Mouse (Mus musculus): ENCODE measurements around the gene Adprh. TPM values are rescaled to one million over a fixed set of nuclear protein-coding genes. Genes with fewer than 3 reads are reported as not detected.
"Not testable (repeated sequence)": the region's sequence is repeated elsewhere in the genome, so short reads cannot be mapped to it uniquely, and the experiment has no call there.

Gene Adprh
- 106 TPM in 2 replicates for polyA plus RNA-seq (2015; fragmentation: Nextera tagmentation; extraction: Ambion mirVana)

DNA sequence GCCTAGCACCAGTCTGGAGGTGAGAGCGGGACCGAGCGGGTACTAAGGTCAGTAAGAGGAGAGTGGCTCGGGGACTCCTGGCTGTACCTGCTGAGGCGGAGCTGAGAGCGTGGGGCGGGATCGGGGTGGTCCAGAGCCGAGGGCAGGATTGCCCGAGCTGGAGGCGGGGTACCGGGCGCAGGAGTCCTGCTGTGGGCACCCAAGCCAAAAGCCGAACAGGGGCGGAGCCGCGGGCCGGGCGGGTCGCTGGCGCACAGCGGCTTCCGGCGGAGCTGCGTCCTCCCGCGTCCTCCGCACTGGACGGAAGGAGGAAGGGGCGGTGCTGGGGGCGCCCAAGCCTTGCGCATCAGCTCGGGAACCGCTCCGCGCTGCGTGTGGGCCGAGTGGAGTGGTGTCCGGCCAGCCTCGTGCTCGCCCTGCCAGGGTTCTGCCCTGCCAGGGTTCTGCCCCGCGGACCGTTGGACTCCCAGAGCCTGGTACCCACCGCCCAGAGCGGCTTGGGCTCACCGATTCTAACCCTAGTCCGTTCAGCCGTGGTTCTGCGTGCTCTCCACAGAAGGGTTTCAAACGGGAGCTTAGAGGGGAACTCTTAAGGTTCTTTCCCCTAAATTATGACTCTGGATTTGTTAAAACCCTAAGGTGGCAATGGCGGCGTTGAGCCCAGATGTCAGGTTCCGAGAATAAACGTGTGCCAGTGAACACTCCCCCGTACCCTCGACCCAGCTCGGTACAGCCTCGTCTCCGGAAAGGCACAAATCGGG lies at the start of gene Adprh:
Gene Adprh, minus strand, starts transcription at position 262 of the 761 bp plus-strand sequence.
- ATAC-seq (ENCODE audit: insufficient number of reproducible peaks, low FRiP score, low TSS enrichment, low read depth) = peak; percentile 95
- Histone ChIP-seq H3K9ac (peak within 1 kb of the TSS; percentile 92), H3K4me3 (peak within 1 kb of the TSS; percentile 76), H3K4me1 (peaks cover 16% of the 10 kb centered on the region), H3K9me3 (no peaks in the 10 kb centered on the region), H3K27ac (peak within 1 kb of the TSS; percentile 97), H3K4me2 (peak within 1 kb of the TSS; percentile 58), H3K36me3 (peaks cover 21% of the 10 kb centered on the region), H3K27me3 (no peaks in the 10 kb centered on the region)
- WGBS = under 1% methylated on average over 48 of the region's 61 CpGs

DNA sequence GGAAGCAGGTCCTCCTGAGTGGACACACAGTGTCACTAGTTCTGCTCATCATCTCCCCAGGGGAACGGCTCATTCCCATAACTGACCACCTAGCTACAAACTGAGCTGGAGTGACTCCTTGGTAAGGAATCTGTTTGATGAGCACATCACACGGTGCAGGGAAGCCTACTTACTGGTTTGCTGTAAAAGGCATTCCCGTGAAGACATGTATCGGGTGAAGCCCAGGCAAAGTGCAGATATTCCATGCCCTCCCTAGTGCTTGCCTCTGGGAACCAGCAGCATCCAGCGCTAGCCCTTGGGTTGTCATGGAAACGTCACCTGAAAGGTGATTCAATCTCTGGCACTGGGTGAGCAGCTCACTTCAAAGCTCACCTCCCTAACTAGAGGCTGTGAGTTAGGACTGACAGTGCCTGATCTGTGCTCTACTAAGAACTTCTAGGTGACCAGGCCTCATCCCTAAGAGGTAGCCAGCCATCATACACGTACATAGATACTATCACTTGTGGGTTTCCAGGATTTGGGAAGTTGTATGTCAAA lies 44.2 kb upstream of the Adprh start:
- no peaks in the 10 kb centered on the region for H3K4me1 ChIP-seq
- H3K9ac ChIP-seq = no peak overlapping the region
- 79% methylated on average over 7 of the region's 7 CpGs for WGBS
- peaks cover 34% of the 10 kb centered on the region for H3K36me3 ChIP-seq
- no peaks in the 10 kb centered on the region for H3K27me3 ChIP-seq
- no peaks in the 10 kb centered on the region for H3K9me3 ChIP-seq
- no peak overlapping the region for H3K27ac ChIP-seq
- no peak for ATAC-seq (ENCODE audit: insufficient number of reproducible peaks, low FRiP score, low TSS enrichment, low read depth)
- H3K4me2 ChIP-seq = no peak overlapping the region
- H3K4me3 ChIP-seq = no peak overlapping the region

DNA sequence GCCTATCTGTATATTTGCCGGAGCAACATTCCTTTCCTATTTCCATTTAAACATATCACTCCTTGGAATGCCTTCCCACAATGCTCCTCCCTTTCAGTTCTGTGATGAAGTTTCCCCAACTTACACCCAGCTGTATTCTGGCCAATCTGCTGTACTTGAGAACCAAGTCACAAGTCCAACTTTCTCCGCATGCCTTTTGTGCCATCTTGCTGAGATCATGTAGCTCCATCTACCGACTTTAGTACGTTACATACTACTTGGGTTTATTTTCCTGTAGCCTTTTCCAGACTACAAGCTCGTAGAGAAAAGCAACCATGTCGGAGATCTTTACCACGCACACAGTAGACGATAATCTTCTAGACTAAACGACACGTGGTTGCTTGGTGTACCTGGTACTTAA lies 41.4 kb upstream of the Adprh start:
- 78% methylated on average over 10 of the region's 10 CpGs for WGBS
- Histone ChIP-seq H3K36me3 (peaks cover 19% of the 10 kb centered on the region), H3K4me1 (no peaks in the 10 kb centered on the region), H3K9ac (no peak overlapping the region), H3K4me2 (no peak overlapping the region), H3K9me3 (no peaks in the 10 kb centered on the region), H3K27ac (no peak overlapping the region), H3K27me3 (no peaks in the 10 kb centered on the region), H3K4me3 (no peak overlapping the region)
- no peak for ATAC-seq (ENCODE audit: insufficient number of reproducible peaks, low FRiP score, low TSS enrichment, low read depth)

DNA sequence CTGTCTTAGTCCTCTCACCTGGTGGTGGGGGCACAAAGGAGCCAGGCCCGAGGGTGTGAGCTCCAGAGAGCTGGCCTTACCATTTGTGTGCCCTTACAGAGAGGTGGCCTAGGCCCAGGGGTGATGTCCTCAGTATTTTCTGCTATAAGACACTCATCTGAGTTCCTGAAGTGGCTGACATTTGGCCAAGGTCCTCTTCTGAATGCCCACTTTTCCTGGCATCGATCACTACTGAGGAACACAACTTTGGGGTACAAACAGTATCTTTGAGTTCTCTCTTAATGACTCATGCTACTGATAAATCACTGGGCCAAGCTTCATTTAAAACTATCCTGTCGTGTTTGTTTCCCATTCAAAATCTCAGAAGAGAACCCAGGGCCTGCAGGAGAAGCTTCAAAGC lies 40.0 kb upstream of the Adprh start:
- no peaks in the 10 kb centered on the region for H3K27me3 ChIP-seq
- 84% methylated on average over 3 of the region's 3 CpGs for WGBS
- no peaks in the 10 kb centered on the region for H3K4me1 ChIP-seq
- no peak overlapping the region for H3K4me3 ChIP-seq
- no peak overlapping the region for H3K27ac ChIP-seq
- H3K9me3 ChIP-seq = no peaks in the 10 kb centered on the region
- no peak overlapping the region for H3K9ac ChIP-seq
- ATAC-seq (ENCODE audit: insufficient number of reproducible peaks, low FRiP score, low TSS enrichment, low read depth) = no peak
- H3K36me3 ChIP-seq = peaks cover 10% of the 10 kb centered on the region
- no peak overlapping the region for H3K4me2 ChIP-seq

DNA sequence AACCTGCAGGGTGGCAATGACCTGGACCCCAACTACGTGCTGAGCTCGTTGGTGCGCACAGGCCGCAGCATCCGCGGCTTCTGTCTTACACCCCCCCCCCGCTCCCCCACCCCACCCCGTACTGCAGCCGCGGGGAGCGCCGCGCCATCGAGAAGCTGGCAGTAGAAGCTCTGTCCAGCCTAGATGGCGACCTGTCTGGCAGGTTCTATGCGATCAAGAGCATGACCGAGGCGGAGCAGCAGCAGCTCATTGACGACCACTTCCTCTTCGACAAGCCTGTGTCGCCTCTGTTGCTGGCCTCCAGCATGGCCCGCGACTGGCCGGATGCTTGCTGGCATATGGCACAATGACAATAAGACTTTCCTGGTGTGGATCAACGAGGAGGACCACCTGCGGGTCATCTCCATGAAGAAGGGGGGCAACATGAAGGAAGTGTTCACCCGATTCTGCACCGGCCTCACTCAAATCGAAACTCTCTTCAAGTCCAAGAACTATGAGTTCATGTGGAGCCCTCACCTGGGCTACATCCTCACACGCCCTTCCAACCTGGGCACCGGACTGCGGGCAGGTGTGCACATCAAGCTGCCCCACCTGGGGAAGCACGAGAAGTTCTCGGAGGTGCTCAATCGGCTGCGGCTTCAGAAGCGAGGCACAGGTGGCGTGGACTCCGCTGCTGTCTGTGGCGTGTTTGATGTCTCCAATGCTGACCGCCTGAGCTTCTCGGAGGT lies 31.2 kb upstream of the Adprh start:
- no peaks in the 10 kb centered on the region for H3K9me3 ChIP-seq
- peak overlapping the region; percentile 57 for H3K4me2 ChIP-seq
- H3K4me1 ChIP-seq = peaks cover 11% of the 10 kb centered on the region
- no peaks in the 10 kb centered on the region for H3K36me3 ChIP-seq
- ATAC-seq (ENCODE audit: insufficient number of reproducible peaks, low FRiP score, low TSS enrichment, low read depth) = no peak
- H3K27ac ChIP-seq = no peak overlapping the region
- no peak overlapping the region for H3K9ac ChIP-seq
- peak overlapping the region; percentile 29 for H3K4me3 ChIP-seq
- 26% methylated on average over 42 of the region's 42 CpGs for WGBS
- peaks cover 20% of the 10 kb centered on the region for H3K27me3 ChIP-seq

DNA sequence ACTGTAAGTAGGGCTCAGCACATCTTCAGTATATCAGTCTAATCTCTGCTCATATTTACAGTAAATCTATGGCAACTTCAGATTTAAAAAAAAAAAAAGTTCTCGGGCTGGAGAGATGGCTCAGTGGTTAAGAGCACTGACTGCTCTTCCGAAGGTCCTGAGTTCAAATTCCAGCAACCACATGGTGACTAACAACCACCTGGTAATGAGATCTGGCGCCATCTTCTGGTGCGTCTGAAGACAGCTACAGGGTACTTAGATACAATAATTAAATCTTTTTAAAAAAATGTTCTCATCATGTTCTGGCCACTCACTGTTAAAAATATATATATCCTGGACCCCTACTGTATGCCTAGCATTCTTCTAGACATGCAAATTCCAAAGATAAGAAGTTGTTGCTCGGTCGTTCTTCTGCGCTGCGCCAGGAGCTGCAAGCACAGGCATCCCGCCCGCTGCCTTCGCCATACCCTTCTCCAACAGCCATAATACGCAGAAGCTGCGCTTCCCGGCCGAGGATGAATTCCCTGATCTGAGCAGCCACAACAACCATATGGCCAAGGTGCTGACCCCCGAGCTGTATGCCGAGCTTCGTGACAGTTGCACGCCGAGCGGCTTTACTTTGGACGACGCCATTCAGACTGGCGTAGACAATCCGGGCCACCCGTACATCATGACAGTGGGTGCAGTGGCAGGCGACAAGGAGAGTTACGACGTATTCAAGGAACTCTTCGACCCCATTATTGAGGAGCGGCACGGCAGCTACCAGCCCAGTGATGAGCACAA lies 30.5 kb upstream of the Adprh start:
- H3K4me2 ChIP-seq = peak overlapping the region; percentile 57
- no peak overlapping the region for H3K27ac ChIP-seq
- H3K4me1 ChIP-seq = peaks cover 11% of the 10 kb centered on the region
- peaks cover 20% of the 10 kb centered on the region for H3K27me3 ChIP-seq
- 18% methylated on average over 32 of the region's 32 CpGs for WGBS
- no peaks in the 10 kb centered on the region for H3K36me3 ChIP-seq
- no peak overlapping the region for H3K9ac ChIP-seq
- ATAC-seq (ENCODE audit: insufficient number of reproducible peaks, low FRiP score, low TSS enrichment, low read depth) = no peak
- H3K4me3 ChIP-seq = peak overlapping the region; percentile 29
- H3K9me3 ChIP-seq = no peaks in the 10 kb centered on the region

DNA sequence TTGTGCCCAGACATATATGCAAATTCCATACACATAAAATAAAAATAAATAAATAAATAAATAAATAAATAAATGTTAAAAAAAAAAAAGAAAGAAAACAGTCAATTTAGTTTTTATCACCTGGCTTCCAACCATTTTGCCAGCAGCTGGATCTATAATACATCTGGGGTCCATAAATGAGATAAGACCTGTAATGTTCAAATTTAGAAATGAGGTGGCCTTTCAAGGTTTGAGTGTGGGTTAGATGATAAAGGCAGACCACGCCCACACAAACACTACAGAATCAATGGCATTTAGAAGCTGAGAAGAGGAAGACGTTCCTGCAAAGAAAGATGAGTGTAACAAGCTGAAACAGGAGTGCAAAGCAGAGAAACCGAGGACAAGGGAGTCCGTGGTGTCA lies 28.8 kb upstream of the Adprh start:
- ATAC-seq (ENCODE audit: insufficient number of reproducible peaks, low FRiP score, low TSS enrichment, low read depth) = no peak
- 71% methylated on average over 4 of the region's 4 CpGs for WGBS
- Histone ChIP-seq H3K4me2 (no peak overlapping the region), H3K36me3 (no peaks in the 10 kb centered on the region), H3K9me3 (no peaks in the 10 kb centered on the region), H3K4me1 (peaks cover 21% of the 10 kb centered on the region), H3K27me3 (peaks cover 20% of the 10 kb centered on the region), H3K9ac (no peak overlapping the region), H3K27ac (no peak overlapping the region), H3K4me3 (no peak overlapping the region)

DNA sequence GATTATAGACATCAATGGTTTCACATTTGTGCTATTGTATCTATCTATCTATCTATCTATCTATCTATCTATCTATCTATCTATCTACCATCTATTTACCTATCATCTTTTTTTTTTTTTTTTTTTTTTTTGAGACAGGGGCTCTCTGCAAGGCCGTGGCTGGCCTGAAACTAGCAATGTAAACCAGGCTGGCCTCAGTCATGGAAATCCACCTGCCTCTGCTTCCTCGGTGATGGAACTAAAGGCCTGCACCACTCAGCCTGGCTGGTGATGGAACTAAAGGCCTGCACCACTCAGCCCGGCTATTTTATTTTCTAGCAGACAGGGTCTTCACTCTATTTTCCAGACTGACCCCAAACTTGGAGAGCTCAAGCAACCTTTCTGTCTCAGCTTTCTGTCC lies 25.8 kb upstream of the Adprh start:
- 81% methylated on average over 3 of the region's 3 CpGs for WGBS
- peaks cover 10% of the 10 kb centered on the region; the same call in 1 of the 2 replicates for H3K27me3 ChIP-seq
- ATAC-seq (ENCODE audit: insufficient number of reproducible peaks, low FRiP score, low TSS enrichment, low read depth) = no peak
- no peak overlapping the region for H3K4me2 ChIP-seq
- H3K36me3 ChIP-seq = no peaks in the 10 kb centered on the region
- no peaks in the 10 kb centered on the region for H3K9me3 ChIP-seq
- H3K27ac ChIP-seq = no peak overlapping the region
- H3K9ac ChIP-seq = no peak overlapping the region
- H3K4me1 ChIP-seq = peaks cover 15% of the 10 kb centered on the region
- no peak overlapping the region for H3K4me3 ChIP-seq

DNA sequence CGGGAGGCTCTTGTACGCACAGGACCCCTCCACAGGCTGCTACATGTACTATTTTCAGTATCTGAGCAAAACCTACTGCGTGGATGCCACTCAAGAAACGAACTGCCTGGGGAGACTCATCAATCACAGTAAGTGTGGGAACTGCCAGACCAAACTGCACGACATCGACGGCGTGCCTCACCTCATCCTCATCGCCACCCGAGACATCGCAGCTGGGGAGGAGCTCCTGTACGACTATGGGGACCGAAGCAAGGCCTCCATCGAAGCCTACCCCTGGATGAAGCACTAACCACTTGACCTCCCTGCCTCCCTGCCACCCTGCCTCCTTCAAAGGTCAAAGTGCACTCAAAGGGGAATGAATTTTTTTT lies 24.7 kb upstream of the Adprh start:
- 39% methylated on average over 14 of the region's 14 CpGs for WGBS
- ATAC-seq (ENCODE audit: insufficient number of reproducible peaks, low FRiP score, low TSS enrichment, low read depth); H3K27ac ChIP-seq; H3K27me3 ChIP-seq; H3K9ac ChIP-seq; H3K36me3 ChIP-seq; H3K9me3 ChIP-seq: not testable (repeated sequence)
- Histone ChIP-seq H3K4me2 (peak overlapping the region; percentile 54), H3K4me1 (peaks cover 12% of the 10 kb centered on the region), H3K4me3 (peak overlapping the region; percentile 36)

DNA sequence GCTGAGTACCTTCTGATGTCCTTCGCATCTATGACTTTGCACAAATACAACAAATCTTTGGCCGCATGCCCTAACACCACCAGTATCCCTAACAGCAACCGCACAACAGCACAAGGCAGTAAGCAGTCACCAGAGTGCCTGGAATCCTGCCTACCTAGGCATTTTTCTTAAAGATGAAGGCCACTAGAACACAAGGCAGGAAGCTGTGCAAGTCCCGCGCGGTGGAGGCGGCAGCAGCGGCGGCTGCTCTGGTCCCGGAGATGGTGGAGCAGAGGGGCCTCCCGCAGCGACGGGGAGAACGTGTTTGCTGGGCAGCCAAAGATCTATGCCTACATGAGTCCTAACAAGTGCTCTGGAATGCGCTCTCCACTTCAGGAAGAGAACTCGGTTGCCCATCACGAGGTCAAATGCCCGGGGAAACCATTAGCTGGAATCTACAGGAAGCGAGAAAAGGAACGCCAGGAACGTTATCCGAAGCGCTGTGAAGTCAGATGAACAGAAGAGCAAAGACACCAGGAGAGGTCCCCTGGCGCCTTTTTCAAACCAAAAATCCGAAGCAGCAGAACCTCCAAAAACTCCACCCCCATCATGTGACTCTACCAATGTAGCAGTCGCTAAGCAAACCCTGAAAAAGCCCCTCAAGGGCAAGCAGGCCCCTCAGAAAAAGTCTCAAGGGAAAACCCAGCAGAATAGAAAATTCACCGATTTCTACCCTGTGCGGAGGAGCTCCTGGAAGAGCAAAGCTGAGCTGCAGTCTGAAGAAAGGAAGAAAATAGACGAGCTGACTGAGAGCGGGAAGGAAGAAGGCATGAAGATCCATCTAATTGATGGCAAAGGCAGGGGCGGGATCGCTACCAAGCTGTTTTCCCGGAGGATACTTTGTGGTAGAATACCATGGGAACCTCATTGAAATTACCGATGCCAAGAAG lies 24.1 kb upstream of the Adprh start:
- 0 out of 2 replicates have a peak, but pooled peaks cover 3% of the 10 kb centered on the region for H3K27me3 ChIP-seq
- 7% methylated on average over 34 of the region's 34 CpGs for WGBS
- H3K9me3 ChIP-seq = no peaks in the 10 kb centered on the region
- no peaks in the 10 kb centered on the region for H3K36me3 ChIP-seq
- H3K4me2 ChIP-seq = peak overlapping the region; percentile 54
- peaks cover 12% of the 10 kb centered on the region for H3K4me1 ChIP-seq
- peak overlapping the region; percentile 36 for H3K4me3 ChIP-seq
- no peak for ATAC-seq (ENCODE audit: insufficient number of reproducible peaks, low FRiP score, low TSS enrichment, low read depth)
- peak overlapping the region; percentile 0; the same call in 1 of the 2 replicates for H3K9ac ChIP-seq
- H3K27ac ChIP-seq = 0 out of 2 replicates have a peak overlapping the region, but pooled peaks have one; percentile 18

Measured in limb, embryonic 15.5 days (tissue).